Mouse (Mus musculus) lung, embryonic 16.5 days (tissue): ENCODE results near the gene Tmed2. TPM values are rescaled to one million over a fixed set of nuclear protein-coding genes. Genes with fewer than 3 reads are reported as not detected.
"Not testable (repeated sequence)": the region's sequence is repeated elsewhere in the genome, so short reads cannot be mapped to it uniquely, and the experiment has no call there.

Experiments
- ATAC-seq: fragments of 200-750 bp; cut with Nextera tagmentation; 2 replicates; pipeline ENCODE4 v1.8.0; 2017; ENCODE audit warnings: low read depth, mild to moderate bottlenecking, moderate library complexity
- H3K27ac ChIP-seq: fragments of 300-500 bp; sonication (generic); 2 replicates; pipeline ENCODE4 v1.5.1; 2014; ENCODE audit warnings: mild to moderate bottlenecking, control low read depth, low read length
- H3K27me3 ChIP-seq: fragments of 300-500 bp; sonication (generic); 2 replicates; pipeline ENCODE4 v1.6.1; 2014; ENCODE audit warnings: low read depth, low read length, mixed read lengths; ENCODE audit not compliant: control insufficient read depth, insufficient read depth
- H3K36me3 ChIP-seq: fragments of 300-500 bp; sonication (generic); 2 replicates; pipeline ENCODE4 v1.6.1; 2014; ENCODE audit warnings: low read length; ENCODE audit not compliant: control insufficient read depth, insufficient read depth
- H3K4me1 ChIP-seq: fragments of 300-500 bp; sonication (generic); replicated peaks from 2 replicates; pipeline ENCODE4 v1.6.1; 2014; ENCODE audit warnings: low read length, mixed read lengths; ENCODE audit not compliant: control insufficient read depth, insufficient read depth
- H3K4me2 ChIP-seq: fragments of 300-500 bp; sonication (generic); 2 replicates; pipeline ENCODE4 v1.6.1; 2014; ENCODE audit warnings: low read depth, low read length, control low read depth
- H3K4me3 ChIP-seq: fragments of 300-500 bp; sonication (generic); 2 replicates; pipeline ENCODE4 v1.5.1; 2014; ENCODE audit warnings: mild to moderate bottlenecking, low read length, control low read depth
- H3K9ac ChIP-seq: fragments of 300-500 bp; sonication (generic); 2 replicates; pipeline ENCODE4 v1.6.1; 2014; ENCODE audit warnings: low read length, control low read depth
- H3K9me3 ChIP-seq: fragments of 300-500 bp; sonication (generic); 2 replicates; pipeline ENCODE4 v1.6.1; 2016; ENCODE audit warnings: low read length; ENCODE audit not compliant: control insufficient read depth
- WGBS: fragments of 180-500 bp; shearing (Covaris S2); extraction: QIAGEN DNeasy Blood & Tissue Kit; methylation state at CpG from one replicate; pipeline ENCODE4 v1.1.7; 2014; 5-methylcytosine and 5-hydroxymethylcytosine counted together
- polyA plus RNA-seq: library from polyadenylated mRNA; unstranded; fragments of >200 nt; fragmentation: Nextera tagmentation; extraction: Ambion mirVana; gene quantifications from 2 replicates; pipeline ENCODE4 v1.2.1, GENCODE M21; 2015

Gene Tmed2
- polyA plus RNA-seq, 1 experiment from 2014 or later, result 611 TPM

- Histone ChIP-seq H3K9ac (no peak overlapping the region), H3K27ac (no peak overlapping the region), H3K36me3 (peaks cover 4% of the 10 kb centered on the region; the same call in 1 of the 2 replicates), H3K27me3 (no peaks in the 10 kb centered on the region), H3K4me3 (no peak overlapping the region), H3K4me1 (peaks cover 20% of the 10 kb centered on the region; the same call in 1 of the 2 replicates), H3K9me3 (no peaks in the 10 kb centered on the region), H3K4me2 (no peak overlapping the region)
- WGBS, result 59% methylated on average over 5 of the region's 5 CpGs
- peak; percentile 76 for ATAC-seq
Observed at GRCm38 (mm10) chr5:124582515-124582914, 42.0 kb downstream of the Tmed2 start.

GRCm38 (mm10) chr5:124592768-124593167, 52.3 kb downstream of the Tmed2 start:
- no peak overlapping the region for H3K9ac ChIP-seq
- no peaks in the 10 kb centered on the region for H3K27me3 ChIP-seq
- 95% methylated on average over 3 of the region's 3 CpGs for WGBS
- H3K4me1 ChIP-seq, result no peaks in the 10 kb centered on the region
- no peak overlapping the region for H3K4me3 ChIP-seq
- peaks cover 28% of the 10 kb centered on the region for H3K36me3 ChIP-seq
- H3K9me3 ChIP-seq, result no peaks in the 10 kb centered on the region
- no peak for ATAC-seq
- no peak overlapping the region for H3K27ac ChIP-seq
- H3K4me2 ChIP-seq, result no peak overlapping the region

GRCm38 (mm10) chr5:124598224-124599174, 58.0 kb downstream of the Tmed2 start:
- H3K9me3 ChIP-seq, result no peaks in the 10 kb centered on the region
- H3K4me2 ChIP-seq, result peak overlapping the region; percentile 93
- peaks cover 7% of the 10 kb centered on the region; the same call in 1 of the 2 replicates for H3K4me1 ChIP-seq
- peak overlapping the region; percentile 90 for H3K4me3 ChIP-seq
- peaks cover 5% of the 10 kb centered on the region for H3K36me3 ChIP-seq
- peak; percentile 100 for ATAC-seq
- no peak overlapping the region; the same call in 1 of the 2 replicates for H3K27ac ChIP-seq
- 6% methylated on average over 30 of the region's 30 CpGs for WGBS
- no peaks in the 10 kb centered on the region for H3K27me3 ChIP-seq
- peak overlapping the region; percentile 80 for H3K9ac ChIP-seq

GRCm38 (mm10) chr5:124599726-124600125, 59.2 kb downstream of the Tmed2 start:
- not testable (repeated sequence) for H3K27ac ChIP-seq, ATAC-seq, H3K4me1 ChIP-seq, H3K9ac ChIP-seq, H3K4me2 ChIP-seq, H3K27me3 ChIP-seq, H3K36me3 ChIP-seq, H3K4me3 ChIP-seq, H3K9me3 ChIP-seq
- 45% methylated on average over 8 of the region's 8 CpGs for WGBS

Other genes with a start within 250 kb of the Tmed2 start
- gene Mphosph9, start 212.7 kb upstream of the Tmed2 start, polyA plus RNA-seq, result 13.3 and 15.1 TPM in 2 replicates
- 18.1 and 19.7 TPM in 2 replicates for gene 2810006K23Rik, start 212.6 kb upstream of the Tmed2 start, polyA plus RNA-seq
- gene Cdk2ap1, start 177.6 kb upstream of the Tmed2 start, polyA plus RNA-seq, result 23.9 and 26.1 TPM in 2 replicates
- gene Sbno1, start 114.7 kb upstream of the Tmed2 start, polyA plus RNA-seq, result 80.8 and 81.2 TPM in 2 replicates
- gene Kmt5a, start 100.8 kb upstream of the Tmed2 start, polyA plus RNA-seq, result 31.3 and 32.2 TPM in 2 replicates
- 29.4 and 32.7 TPM in 2 replicates for gene Rilpl2, start 62.3 kb upstream of the Tmed2 start, polyA plus RNA-seq
- gene Snrnp35, start 57.6 kb upstream of the Tmed2 start, polyA plus RNA-seq, result 23.0 and 25.6 TPM in 2 replicates
- gene Rilpl1, start 9.3 kb upstream of the Tmed2 start, polyA plus RNA-seq, result 17.1 and 18.6 TPM in 2 replicates
- gene Ddx55, start 12.2 kb downstream of the Tmed2 start, polyA plus RNA-seq, result 11.2 and 12.0 TPM in 2 replicates
- gene Eif2b1, start 38.4 kb downstream of the Tmed2 start, polyA plus RNA-seq, result 68.8 and 71.1 TPM in 2 replicates
- 52.1 and 54.4 TPM in 2 replicates for gene Gtf2h3, start 38.4 kb downstream of the Tmed2 start, polyA plus RNA-seq
- 34.8 and 39.5 TPM in 2 replicates for gene Atp6v0a2, start 87.9 kb downstream of the Tmed2 start, polyA plus RNA-seq
- gene Dnah10, start 184.4 kb downstream of the Tmed2 start, polyA plus RNA-seq, result 0.83 and 1.1 TPM in 2 replicates